Mouse (Mus musculus): ENCODE measurements around the gene Ankfy1.
A peak's percentile ranks its signal among the peaks of the same experiment; 100 is the strongest.

The Ankfy1 gene

GRCm38 (mm10) chr11:72671294-72671988 is 18.4 kb upstream of the Ankfy1 start:
- no peaks in the 10 kb centered on the region for H3K9me3 ChIP-seq (ENCODE audit: low read length)
- H3K4me3 ChIP-seq (replicated peaks; ENCODE audit: low read length) = no peak overlapping the region
- H3K4me1 ChIP-seq (replicated peaks; ENCODE audit: low read depth, low read length) = peaks cover 27% of the 10 kb centered on the region
- H3K36me3 ChIP-seq (ENCODE audit: insufficient read depth, low read length) = peaks cover 35% of the 10 kb centered on the region; the same call in 1 of the 2 replicates
- no peaks in the 10 kb centered on the region for H3K27me3 ChIP-seq (ENCODE audit: insufficient read depth, low read length)
- no peak for TF ChIP-seq POU5F1 (IDR thresholded peaks at IDR 0.05; ENCODE audit: borderline replicate concordance, low read length)
- TF ChIP-seq CTCF (conservative IDR thresholded peaks at IDR 0.05; ENCODE audit: low read length) = no peak
- TF ChIP-seq NANOG (IDR thresholded peaks at IDR 0.05; ENCODE audit: borderline replicate concordance, low read length) = no peak

- no peak overlapping the region for H3K4me3 ChIP-seq (replicated peaks; ENCODE audit: low read length)
- TF ChIP-seq POU5F1 (IDR thresholded peaks at IDR 0.05; ENCODE audit: borderline replicate concordance, low read length) (no peak), NANOG (IDR thresholded peaks at IDR 0.05; ENCODE audit: borderline replicate concordance, low read length) (no peak), CTCF (conservative IDR thresholded peaks at IDR 0.05; ENCODE audit: low read length) (no peak)
Measured at GRCm38 (mm10) chr11:72672438-72672837, 17.4 kb upstream of the Ankfy1 start.

GRCm38 (mm10) chr11:72675280-72675679 is 14.5 kb upstream of the Ankfy1 start:
- no peaks in the 10 kb centered on the region for H3K27me3 ChIP-seq (ENCODE audit: insufficient read depth, low read length)

More at GRCm38 (mm10) chr11:72672438-72672837, 17.4 kb upstream of the Ankfy1 start:
- H3K27me3 ChIP-seq (ENCODE audit: insufficient read depth, low read length) = no peaks in the 10 kb centered on the region
- no peaks in the 10 kb centered on the region for H3K9me3 ChIP-seq (ENCODE audit: low read length)
- H3K36me3 ChIP-seq (ENCODE audit: insufficient read depth, low read length) = peaks cover 35% of the 10 kb centered on the region; the same call in 1 of the 2 replicates
- peaks cover 17% of the 10 kb centered on the region for H3K4me1 ChIP-seq (replicated peaks; ENCODE audit: low read depth, low read length)

GRCm38 (mm10) chr11:72680726-72681125 is 9.1 kb upstream of the Ankfy1 start:
- Histone ChIP-seq H3K4me3 (replicated peaks; ENCODE audit: low read length) (no peak overlapping the region), H3K4me1 (replicated peaks; ENCODE audit: low read depth, low read length) (no peaks in the 10 kb centered on the region), H3K27me3 (ENCODE audit: insufficient read depth, low read length) (no peaks in the 10 kb centered on the region), H3K9me3 (ENCODE audit: low read length) (no peaks in the 10 kb centered on the region), H3K36me3 (ENCODE audit: insufficient read depth, low read length) (peaks cover 59% of the 10 kb centered on the region)
- no peak for TF ChIP-seq NANOG (IDR thresholded peaks at IDR 0.05; ENCODE audit: borderline replicate concordance, low read length)
- TF ChIP-seq CTCF (conservative IDR thresholded peaks at IDR 0.05; ENCODE audit: low read length) = no peak
- TF ChIP-seq POU5F1 (IDR thresholded peaks at IDR 0.05; ENCODE audit: borderline replicate concordance, low read length) = no peak

More at GRCm38 (mm10) chr11:72675280-72675679, 14.5 kb upstream of the Ankfy1 start:
- Histone ChIP-seq H3K4me3 (replicated peaks; ENCODE audit: low read length) (no peak overlapping the region), H3K4me1 (replicated peaks; ENCODE audit: low read depth, low read length) (peaks cover 8% of the 10 kb centered on the region), H3K36me3 (ENCODE audit: insufficient read depth, low read length) (peaks cover 38% of the 10 kb centered on the region), H3K9me3 (ENCODE audit: low read length) (no peaks in the 10 kb centered on the region)
- no peak for TF ChIP-seq CTCF (conservative IDR thresholded peaks at IDR 0.05; ENCODE audit: low read length)
- peak; percentile 94 for TF ChIP-seq NANOG (IDR thresholded peaks at IDR 0.05; ENCODE audit: borderline replicate concordance, low read length)

GRCm38 (mm10) chr11:72683402-72683801 is 6.4 kb upstream of the Ankfy1 start:
- no peaks in the 10 kb centered on the region for H3K27me3 ChIP-seq (ENCODE audit: insufficient read depth, low read length)
- H3K4me1 ChIP-seq (replicated peaks; ENCODE audit: low read depth, low read length) = peaks cover 14% of the 10 kb centered on the region
- TF ChIP-seq CTCF (conservative IDR thresholded peaks at IDR 0.05; ENCODE audit: low read length) (no peak), POU5F1 (IDR thresholded peaks at IDR 0.05; ENCODE audit: borderline replicate concordance, low read length) (no peak), NANOG (IDR thresholded peaks at IDR 0.05; ENCODE audit: borderline replicate concordance, low read length) (no peak)
- H3K36me3 ChIP-seq (ENCODE audit: insufficient read depth, low read length) = peaks cover 64% of the 10 kb centered on the region
- no peak overlapping the region for H3K4me3 ChIP-seq (replicated peaks; ENCODE audit: low read length)
- no peaks in the 10 kb centered on the region for H3K9me3 ChIP-seq (ENCODE audit: low read length)

DNA sequence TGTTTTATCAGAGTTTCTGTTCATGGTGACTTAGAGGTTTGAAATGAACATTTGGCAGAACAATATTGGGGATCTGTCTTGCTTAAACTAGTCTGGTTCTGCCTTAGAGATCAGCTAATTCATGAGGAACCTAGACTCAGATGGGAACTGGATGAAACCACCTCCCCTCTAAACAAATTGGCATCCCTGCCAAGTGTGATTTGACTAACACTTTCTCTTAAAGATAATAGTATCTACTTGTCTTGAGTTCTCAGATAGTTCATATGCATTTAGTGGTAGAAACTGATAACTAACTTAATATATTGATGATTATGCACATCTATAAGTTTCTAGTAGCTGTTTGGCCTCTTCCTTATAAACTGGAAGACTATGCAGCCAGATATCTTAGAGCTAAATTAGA is 3.1 kb upstream of the Ankfy1 start:
- Histone ChIP-seq H3K36me3 (ENCODE audit: insufficient read depth, low read length) (peaks cover 37% of the 10 kb centered on the region), H3K27me3 (ENCODE audit: insufficient read depth, low read length) (no peaks in the 10 kb centered on the region), H3K4me1 (replicated peaks; ENCODE audit: low read depth, low read length) (peaks cover 40% of the 10 kb centered on the region), H3K9me3 (ENCODE audit: low read length) (no peaks in the 10 kb centered on the region), H3K4me3 (replicated peaks; ENCODE audit: low read length) (no peak overlapping the region)
- no peak for TF ChIP-seq POU5F1 (IDR thresholded peaks at IDR 0.05; ENCODE audit: borderline replicate concordance, low read length)
- no peak for TF ChIP-seq CTCF (conservative IDR thresholded peaks at IDR 0.05; ENCODE audit: low read length)
- TF ChIP-seq NANOG (IDR thresholded peaks at IDR 0.05; ENCODE audit: borderline replicate concordance, low read length) = no peak

DNA sequence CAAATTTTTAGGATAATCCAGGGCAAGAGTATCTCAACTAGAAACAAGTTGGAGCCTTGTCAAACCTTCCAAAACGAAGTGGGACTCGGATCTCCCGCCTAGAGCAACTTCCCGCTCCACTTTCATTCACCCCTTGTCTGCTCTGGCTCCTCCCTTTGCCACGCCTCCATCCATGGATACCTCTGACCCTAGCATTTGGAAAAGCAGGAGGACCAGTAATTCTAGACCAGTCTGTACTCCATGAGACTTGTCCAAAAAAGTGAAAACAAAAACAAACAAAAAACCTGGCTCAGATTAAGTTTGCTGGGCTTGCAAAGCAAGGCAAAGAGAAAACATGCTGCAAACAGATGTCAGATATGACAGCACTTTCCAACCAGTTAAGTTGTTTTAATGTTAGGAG is 1.6 kb upstream of the Ankfy1 start:
- Histone ChIP-seq H3K27me3 (ENCODE audit: insufficient read depth, low read length) (no peaks in the 10 kb centered on the region), H3K4me1 (replicated peaks; ENCODE audit: low read depth, low read length) (peaks cover 52% of the 10 kb centered on the region), H3K9me3 (ENCODE audit: low read length) (no peaks in the 10 kb centered on the region), H3K36me3 (ENCODE audit: insufficient read depth, low read length) (peaks cover 32% of the 10 kb centered on the region), H3K4me3 (replicated peaks; ENCODE audit: low read length) (no peak overlapping the region)
- TF ChIP-seq NANOG (IDR thresholded peaks at IDR 0.05; ENCODE audit: borderline replicate concordance, low read length) (no peak), POU5F1 (IDR thresholded peaks at IDR 0.05; ENCODE audit: borderline replicate concordance, low read length) (no peak), CTCF (conservative IDR thresholded peaks at IDR 0.05; ENCODE audit: low read length) (no peak)

DNA sequence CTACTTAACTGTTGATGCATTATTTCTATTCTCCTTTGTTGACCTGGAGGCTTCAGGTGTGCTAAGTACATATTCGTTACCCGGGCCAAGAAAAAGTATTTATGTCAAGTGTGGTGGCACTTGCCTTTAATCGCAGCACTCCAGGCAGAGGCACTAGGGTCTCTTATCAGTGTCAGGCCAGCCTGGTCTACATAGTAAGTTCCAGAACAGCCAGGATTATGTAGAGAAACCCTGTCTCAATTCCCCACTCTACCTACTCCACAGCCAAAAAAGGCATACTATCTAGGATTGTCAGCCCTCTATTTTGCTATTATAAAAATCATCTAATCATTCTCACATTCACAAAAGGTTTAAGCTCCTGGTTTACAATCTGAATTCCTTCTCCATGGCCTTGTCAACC is 691 bp upstream of the Ankfy1 start:
- no peaks in the 10 kb centered on the region for H3K9me3 ChIP-seq (ENCODE audit: low read length)
- peaks cover 28% of the 10 kb centered on the region for H3K36me3 ChIP-seq (ENCODE audit: insufficient read depth, low read length)
- peak overlapping the region; percentile 97 for H3K4me3 ChIP-seq (replicated peaks; ENCODE audit: low read length)
- TF ChIP-seq CTCF (conservative IDR thresholded peaks at IDR 0.05; ENCODE audit: low read length) = no peak
- no peak for TF ChIP-seq NANOG (IDR thresholded peaks at IDR 0.05; ENCODE audit: borderline replicate concordance, low read length)
- no peak for TF ChIP-seq POU5F1 (IDR thresholded peaks at IDR 0.05; ENCODE audit: borderline replicate concordance, low read length)
- H3K27me3 ChIP-seq (ENCODE audit: insufficient read depth, low read length) = no peaks in the 10 kb centered on the region
- peaks cover 59% of the 10 kb centered on the region for H3K4me1 ChIP-seq (replicated peaks; ENCODE audit: low read depth, low read length)

DNA sequence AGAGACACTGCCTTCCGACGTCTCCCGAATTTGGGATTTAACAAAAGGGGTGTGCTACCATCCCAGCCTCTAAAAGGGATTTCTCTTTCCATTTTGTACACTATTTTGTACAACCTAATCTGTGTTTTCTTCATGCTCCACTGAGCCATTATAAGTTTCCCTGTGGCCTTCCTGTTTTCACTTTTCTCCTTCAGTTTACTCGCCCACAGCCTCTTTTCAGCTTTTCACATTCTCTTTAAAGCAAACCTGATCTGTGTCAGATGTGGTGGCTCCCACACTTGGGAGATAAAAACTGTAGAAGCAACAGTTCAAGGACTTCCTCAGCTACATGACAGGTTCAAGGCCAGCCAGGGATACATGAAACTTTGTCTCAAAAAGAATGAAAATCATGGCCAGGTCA is 2.5 kb downstream of the Ankfy1 start:
- H3K4me3 ChIP-seq (replicated peaks; ENCODE audit: low read length) = no peak overlapping the region
- no peaks in the 10 kb centered on the region for H3K9me3 ChIP-seq (ENCODE audit: low read length)
- peaks cover 63% of the 10 kb centered on the region for H3K4me1 ChIP-seq (replicated peaks; ENCODE audit: low read depth, low read length)
- no peaks in the 10 kb centered on the region for H3K27me3 ChIP-seq (ENCODE audit: insufficient read depth, low read length)
- TF ChIP-seq NANOG (IDR thresholded peaks at IDR 0.05; ENCODE audit: borderline replicate concordance, low read length) = no peak
- no peak for TF ChIP-seq CTCF (conservative IDR thresholded peaks at IDR 0.05; ENCODE audit: low read length)
- no peak for TF ChIP-seq POU5F1 (IDR thresholded peaks at IDR 0.05; ENCODE audit: borderline replicate concordance, low read length)
- peaks cover 18% of the 10 kb centered on the region for H3K36me3 ChIP-seq (ENCODE audit: insufficient read depth, low read length)
